Mouse (Mus musculus) liver, embryonic 14.5 days (tissue): ENCODE data around the gene Pde6g.

Source experiments
- CTCF ChIP-seq: IDR thresholded peaks from 2 replicates; pipeline ENCODE4 v1.5.1; 2016; ENCODE audit warnings: antibody characterized with exemption, low read depth, control low read depth
- EP300 ChIP-seq: IDR thresholded peaks from 2 replicates; pipeline ENCODE4 v1.6.1; 2016; ENCODE audit warnings: antibody characterized with exemption, low read depth

GRCm38 (mm10) chr11:120444106-120444505 lies 9.2 kb downstream of the Pde6g start:
- TF ChIP-seq CTCF = no peak
- no peak for TF ChIP-seq EP300
